Mouse (Mus musculus): ENCODE data around the gene Itih4.
A peak's percentile ranks its signal among the peaks of the same experiment; 100 is the strongest.

Gene Itih4

DNA sequence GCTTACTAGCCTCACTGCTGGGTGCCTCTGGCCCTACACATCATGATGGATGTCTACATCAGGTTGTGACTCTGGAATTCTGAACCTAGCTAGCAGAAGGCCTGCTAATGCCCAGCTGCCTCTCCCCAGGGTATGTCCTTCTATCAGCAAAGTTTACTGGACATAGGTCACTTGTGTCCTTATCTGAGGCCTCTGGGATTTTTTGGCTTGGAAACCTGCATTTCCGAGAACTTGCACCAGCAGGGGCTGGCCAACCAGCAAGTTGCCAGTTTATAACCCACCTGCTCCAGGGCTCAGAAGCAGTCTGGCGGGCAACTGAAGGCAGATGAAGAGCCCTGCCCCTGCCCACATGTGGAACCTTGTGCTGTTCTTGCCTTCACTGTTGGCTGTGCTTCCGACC is at the start of gene Itih4:
TSS of gene Itih4 (plus strand) at position 273 of the 400 bp plus-strand sequence.
- DNase-seq (ENCODE audit: low spot score) = no peak

DNA sequence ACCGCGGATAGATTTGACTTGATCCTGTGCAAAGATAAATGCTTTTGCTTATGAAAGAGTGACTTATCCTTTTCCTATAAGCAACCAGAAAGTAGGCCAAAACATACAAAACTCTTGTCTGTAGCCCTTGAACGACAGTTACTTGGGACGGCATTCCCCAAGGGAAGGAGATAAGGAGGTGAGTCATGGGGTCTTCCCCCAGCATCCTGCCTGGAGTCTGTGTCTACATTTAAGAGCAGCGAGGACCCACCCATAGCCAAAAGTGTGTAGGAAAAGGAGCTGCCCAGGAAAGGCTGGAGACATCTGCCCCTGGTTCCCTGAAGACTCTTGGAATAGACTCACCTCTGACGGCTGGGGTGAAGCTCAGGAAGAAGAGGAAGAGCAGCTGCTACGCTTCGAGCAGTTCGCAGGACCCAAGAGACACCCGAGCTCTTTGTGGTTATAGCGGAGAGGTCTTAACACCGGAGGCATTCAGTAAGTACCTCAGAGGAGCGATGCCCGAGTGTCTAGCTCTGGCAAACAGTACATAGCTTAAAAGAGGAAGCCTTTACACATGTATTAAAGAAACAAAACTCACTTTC is 48.8 kb upstream of the Itih4 start:
- no peak for DNase-seq (ENCODE audit: low spot score)

DNA sequence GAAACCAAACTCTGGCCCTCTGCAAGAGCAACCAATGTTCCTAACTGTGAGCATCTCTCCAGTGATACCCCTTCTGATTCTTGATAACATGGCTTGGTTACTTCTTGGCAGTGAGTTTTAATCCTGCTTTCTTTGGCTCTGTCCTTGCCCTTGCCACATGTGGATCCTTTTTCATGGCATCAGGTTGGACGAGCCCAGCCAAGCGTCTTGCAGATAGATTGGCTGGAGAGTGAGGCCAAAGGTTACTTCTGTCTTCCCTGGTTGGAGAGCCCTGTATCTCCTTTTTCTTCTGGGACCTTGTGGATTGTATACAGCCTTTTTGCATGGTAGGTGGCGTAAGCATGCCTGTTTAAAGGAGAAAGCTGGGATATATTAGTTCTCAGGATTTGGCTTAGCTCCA is 42.6 kb upstream of the Itih4 start:
- DNase-seq (ENCODE audit: low spot score) = peak; percentile 57

DNA sequence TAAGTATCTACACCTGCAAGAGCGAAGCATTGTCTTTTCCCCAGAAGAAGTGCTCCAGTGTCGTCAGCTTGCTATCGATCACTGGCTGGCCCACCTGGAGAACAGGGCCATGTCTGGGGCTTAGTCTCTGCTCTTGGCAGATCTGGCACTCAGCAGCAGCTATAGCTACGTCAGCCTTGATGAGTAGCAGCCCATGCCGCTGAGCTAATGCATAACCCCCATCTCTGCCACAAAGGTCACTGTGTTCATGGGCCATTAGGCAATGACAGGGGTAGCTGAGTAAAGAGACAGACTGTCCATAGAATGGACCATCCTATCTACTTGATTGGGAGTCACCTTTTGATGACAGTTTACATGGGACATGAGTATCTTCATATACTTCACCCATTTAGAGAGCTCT is 35.8 kb upstream of the Itih4 start:
- no peak for DNase-seq (ENCODE audit: low spot score)

DNA sequence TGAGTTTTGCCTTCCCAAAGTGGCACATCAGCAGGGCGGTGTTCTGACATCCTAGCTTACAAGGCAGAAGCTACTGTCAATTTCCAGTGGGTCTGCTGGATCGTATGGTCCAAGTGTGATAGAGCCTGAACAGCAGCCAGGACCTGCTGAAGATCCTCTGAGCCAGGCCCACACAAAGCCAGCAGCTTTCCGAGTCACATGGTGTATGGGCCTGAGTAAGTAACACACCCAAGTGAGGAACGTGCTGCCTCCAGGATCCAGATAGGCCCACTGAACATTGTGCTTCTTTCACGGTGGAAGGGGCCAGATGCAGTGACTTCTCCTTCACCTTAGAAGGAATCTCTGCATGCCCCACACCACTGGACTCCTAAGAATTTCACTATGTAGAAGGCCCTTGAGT is 34.0 kb upstream of the Itih4 start:
- no peak for DNase-seq (ENCODE audit: low spot score)

DNA sequence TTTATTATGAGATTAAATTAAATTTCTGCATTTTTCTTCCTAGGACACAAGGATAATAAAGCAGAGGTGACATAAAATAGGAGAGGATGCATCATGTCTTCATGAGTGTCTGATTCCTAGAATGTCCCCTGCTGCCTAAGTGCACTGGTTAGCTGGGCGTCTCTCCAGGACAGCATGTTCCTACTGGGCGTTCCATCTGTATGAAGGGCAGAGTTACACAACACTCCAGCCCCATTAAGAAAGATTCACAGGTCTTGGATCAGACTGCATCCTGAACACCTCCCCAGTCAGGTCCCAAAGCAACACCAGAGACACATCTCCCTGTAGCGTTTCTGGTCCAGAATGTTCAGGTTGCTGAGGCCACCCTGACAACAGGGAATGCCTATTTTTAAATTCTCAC is 31.0 kb upstream of the Itih4 start:
- peak; percentile 51 for DNase-seq (ENCODE audit: low spot score)

DNA sequence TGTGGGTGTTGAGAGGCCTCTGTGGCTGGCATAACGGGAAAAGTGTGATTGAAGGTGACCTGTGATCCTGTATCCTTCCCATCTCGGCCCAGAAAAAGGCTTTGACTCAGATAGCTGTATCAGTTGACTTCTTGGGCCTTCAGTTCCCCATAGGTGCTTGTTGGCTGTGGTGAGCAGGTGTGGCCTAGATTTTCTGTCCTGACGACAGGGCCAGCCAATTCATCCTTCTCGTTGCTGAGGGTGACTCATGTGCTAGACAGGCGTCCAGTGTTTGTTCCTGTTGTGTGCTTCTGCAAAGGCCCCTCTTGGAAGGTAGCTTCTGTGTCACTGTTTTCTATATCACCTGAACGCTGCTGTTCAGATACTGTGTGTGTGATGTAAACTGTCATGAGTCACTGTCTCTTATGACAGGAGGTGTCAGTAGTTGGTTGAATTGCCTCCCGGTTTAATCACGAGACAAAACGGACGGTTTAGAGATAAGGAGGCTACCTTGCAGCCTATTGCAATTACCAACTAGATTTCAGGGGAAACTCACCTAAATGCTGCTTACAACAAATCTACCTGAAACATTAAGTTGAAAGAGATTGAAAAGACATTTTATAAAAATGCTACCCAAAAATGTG is 29.3 kb upstream of the Itih4 start:
- no peak for DNase-seq (ENCODE audit: low spot score)

DNA sequence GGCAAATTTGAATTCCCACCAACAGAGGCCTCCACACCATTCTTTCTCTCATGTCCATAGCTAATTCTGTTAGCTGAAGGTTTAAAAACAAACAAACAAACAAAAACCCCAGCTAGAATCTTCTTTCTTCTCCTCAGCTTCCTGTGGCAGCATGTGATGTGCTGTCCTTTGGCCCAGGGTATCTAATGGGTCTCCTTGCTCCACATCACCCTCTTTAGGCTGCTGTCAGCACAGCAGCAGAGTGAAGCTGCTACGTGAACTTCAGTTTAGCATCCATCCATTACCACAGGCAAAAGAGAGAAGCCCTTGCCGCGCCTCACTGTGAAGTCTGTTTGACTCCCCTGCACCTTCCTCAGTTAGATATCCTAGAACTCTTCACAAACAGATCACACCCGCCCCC is 28.3 kb upstream of the Itih4 start:
- peak; percentile 57 for DNase-seq (ENCODE audit: low spot score)

DNA sequence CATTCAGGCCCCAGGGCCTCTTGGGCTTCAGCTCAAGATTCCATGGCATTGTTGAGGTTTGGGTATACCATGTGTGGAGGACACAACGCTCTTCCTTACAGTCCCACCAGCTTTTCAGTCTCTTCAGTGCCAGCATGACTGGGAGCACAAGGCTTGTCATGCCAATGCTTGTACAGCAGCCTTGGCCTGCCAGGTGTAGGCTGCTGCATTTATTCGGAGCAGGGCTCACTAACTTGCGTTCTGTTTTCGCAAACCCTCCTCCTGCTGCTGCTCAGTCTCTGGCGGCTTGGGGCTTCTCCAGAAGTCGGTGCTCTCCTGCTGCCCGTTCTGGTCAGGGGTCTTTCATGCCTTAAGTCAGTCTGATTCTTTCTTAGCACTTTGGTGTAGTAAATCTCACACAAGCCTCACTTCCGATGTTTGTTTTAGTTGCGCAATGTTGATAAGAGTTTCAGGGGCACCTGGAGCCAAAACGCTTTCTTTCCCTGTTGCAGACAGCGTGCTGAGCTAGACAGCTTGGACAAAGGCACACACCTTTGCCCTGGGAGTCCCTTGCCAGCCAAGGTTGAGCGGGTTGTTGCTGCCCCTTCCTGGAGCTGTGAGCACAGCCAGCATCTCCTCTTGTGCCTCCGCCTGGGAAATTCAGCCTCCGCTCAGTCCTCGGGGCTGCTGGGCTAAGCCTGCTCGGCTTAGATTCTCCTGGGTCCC is 24.7 kb upstream of the Itih4 start:
- no peak for DNase-seq (ENCODE audit: low spot score)

DNA sequence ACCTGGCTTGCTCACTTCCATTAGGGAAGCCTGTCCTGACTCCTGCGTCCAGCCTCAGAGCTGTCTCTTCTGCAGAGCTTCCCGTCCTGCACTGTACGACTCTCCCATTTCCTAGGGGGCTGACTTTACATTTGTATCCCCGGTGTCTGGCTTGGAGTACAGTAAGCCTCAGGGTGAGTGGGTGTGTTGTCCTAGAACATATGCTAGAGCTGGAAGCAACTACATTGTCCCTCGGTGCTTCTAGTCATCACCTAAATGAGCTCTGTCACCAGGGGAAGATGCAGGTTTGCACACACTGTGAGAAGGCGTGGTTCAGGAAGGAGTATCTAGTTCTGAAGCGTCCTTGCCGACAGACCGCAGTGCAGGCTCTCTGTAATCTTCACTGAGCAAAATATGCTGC is 23.9 kb upstream of the Itih4 start:
- no peak for DNase-seq (ENCODE audit: low spot score)

DNA sequence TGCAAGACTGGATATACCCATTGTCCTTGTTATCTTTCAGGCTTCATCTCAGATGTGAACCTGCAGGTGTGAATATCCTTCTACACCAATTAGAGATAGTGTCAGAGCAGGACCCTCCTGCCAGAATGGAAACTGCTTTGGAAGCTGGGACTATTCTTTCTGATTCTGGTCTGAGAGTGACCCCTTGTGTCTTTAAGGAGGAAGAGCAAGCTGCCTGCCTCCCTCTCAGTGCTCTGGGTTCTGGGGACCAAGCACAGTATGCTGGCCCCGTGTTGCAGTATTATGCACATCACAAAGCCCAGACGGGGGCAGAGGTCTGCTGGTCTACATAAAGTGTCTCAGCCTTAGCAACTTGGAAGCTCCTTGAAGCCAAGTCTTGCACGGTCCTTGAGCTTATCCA is 21.0 kb upstream of the Itih4 start:
- DNase-seq (ENCODE audit: low spot score) = peak; percentile 39

DNA sequence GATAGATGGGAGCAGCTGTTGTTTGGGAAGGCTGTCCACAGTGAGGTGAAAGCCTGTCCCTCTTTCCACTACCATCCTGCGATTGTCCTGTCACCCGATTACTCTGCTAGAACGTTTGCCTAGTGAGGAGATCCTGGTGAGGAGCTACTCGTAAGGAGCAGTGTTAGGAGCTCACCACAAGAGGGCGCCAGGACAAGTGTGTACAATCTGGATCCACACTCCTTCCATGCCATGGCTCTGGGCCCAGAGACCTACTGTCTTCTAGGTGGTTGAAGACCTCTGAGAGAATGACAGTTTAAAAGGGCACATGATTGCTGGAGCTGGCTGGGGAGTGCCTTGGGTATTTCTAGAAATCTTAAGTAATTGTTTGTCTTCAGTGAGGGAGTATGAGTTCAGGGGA is 19.2 kb upstream of the Itih4 start:
- peak; percentile 90 for DNase-seq (ENCODE audit: low spot score)

DNA sequence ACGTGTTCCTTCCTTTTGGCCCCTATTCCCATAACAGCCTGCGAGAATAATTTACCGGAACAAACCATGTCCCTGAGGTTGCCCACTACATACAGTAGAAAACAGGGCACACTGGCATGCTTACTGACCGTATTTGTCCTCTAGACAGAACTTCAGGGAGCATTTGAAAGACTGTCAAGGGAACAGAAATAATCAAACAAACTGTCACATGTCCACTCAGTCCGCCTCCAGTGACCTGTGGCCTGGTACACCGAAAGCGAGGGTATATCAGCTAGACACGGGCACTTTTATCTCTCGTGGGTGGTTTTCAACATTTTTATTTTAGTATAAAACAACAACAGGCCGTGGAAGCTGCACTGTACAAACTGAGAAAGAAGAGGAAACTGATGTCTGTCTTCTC is 17.4 kb upstream of the Itih4 start:
- DNase-seq (ENCODE audit: low spot score) = no peak

DNA sequence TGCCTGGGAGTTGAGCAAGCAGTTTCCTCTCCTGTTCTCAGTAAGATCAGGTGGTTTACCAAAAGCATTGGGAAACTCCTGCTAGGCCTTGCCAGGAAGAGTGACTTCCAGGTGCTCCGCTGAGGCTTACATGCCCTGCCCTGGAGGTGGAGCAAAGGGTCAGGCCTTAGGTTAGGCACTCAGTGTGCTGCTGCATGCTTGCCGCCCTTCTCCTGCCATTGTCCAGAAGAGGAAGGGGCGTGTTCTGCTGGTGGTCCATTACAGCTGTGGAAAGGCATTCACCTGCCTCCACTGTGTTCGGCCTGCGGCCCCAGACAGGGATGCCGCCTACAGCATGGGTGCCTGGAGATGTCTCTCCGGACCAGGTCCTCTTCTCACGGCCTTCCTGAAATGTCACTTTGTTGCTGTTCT is 16.9 kb upstream of the Itih4 start:
- DNase-seq (ENCODE audit: low spot score) = no peak

DNA sequence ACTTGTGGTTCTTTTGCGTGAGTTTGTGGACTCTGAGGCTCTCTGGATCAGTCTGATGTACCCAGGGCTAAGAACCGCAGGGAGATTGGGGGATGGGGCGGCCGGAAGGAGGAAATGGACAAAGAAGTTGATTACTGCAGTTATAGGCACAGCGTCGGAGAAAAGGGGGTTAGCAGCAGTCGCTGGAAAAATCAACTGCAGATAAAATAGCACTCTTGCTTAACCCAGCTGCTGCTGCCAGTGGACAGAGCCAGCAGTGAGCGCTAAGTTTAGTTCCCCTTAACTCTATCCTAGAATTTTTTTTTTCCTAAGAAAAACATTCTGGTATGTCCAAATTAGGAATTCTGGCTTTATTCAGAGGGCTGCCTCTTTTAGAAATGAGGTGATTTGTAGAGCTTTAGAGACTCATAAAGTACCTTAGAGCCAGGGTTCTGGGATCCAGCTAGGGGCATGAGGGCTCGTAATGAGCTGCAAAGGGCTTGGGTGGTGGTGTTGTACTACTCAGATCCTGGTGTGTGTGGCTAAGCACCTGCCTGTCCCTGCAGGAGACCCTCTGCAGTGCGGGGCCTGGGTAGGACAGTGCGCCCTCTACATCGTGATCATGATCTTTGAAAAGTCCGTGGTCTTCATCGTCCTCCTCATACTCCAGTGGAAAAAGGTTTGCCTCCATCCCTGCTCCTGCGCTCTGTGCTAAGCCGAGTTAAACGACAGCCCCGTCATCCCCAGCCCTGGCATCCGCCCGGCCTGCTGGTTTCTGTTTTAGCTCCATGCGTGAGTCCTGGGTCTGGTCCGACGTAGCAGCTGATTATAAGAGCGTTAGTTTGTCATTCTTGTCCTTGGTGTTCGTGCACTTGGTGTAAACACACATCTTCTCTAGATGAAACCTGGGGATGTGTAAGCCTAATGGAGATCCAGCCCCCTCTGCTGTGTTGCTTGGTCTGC is 15.8 kb upstream of the Itih4 start:
- peak; percentile 65 for DNase-seq (ENCODE audit: low spot score)

DNA sequence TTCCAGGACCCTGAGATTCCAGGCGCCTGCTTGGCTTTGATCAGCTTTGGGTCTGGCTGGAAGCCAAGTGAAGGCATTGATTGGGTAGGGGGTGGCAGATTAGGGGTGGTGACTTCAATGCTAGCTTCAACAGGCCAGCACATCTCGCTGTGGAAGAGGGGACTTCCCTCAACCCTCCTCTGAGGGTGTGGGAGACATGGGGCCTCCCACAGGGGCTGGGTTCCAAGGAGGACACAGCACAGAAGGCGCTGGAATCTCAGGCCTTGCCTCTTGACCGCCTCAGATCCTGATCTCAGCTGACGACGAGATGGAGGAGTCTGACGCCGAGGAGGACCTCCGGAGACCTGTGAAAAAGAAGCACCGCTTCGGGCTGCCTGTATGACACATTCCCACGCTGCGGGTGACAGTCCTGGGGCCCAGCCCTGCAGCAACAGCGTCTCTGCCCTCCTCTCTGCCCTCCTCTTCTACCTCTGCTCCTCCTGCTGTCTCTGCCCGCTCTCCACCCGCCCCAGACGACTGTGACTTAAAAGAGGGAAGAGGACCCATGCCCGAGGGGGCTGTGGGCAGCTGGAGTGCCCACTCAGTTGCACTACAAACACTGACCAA is 12.1 kb upstream of the Itih4 start:
- DNase-seq (ENCODE audit: low spot score) = no peak

DNA sequence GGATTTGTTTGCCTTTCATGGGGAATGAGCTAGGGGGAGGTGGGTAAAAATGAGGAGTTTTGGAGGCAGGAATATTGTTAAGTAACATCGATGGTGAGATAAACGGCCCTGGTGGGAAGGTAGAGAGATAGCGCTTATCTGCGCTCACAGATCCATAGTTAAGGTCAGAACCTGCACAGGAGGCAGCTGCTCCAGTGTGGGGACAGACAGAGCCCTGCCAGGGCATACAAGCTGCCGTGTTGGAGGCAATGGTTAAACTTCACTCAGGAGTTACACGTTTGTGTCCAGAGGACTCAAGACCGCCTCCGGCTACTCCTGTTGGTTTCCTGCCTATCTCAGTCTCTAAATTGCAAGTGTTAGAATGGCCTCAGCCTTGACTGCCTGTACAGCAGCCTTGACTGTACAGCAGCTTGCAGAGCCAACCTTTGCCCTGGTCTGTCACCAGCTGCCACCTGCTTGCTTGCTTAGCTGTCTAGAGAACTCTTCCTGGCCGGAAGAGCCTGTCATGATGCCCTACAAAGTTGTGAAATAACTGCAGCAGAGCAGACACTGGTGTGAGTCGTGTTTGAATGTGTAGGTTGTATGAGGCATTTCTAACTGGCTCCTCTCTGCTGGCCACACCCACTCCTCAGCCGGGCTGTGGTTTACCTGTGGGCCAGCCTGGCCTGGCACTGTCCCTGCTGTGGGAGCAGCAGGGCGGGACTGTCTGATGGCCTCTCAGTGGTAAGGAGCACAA is 11.0 kb upstream of the Itih4 start:
- DNase-seq (ENCODE audit: low spot score) = peak; percentile 59

DNA sequence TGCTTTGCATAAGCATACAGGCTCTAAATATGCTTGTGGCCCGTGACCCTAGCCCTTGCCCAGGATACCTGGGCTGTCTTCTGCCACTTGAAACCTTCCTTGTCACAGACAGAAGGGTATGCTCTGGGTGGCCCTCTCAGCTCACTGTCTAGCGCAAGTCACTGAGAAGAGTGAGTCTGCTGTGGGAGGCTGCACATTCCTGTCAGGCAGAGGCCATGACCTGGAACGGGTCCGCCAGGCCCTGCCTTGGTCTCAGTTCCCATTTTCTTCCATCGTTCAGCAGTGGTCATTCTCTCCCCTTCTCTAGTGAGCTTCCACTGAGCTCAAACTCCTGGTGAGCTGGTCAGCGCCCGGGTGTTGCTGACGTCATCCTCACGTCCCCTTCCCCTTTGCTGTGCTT is 10.3 kb upstream of the Itih4 start:
- no peak for DNase-seq (ENCODE audit: low spot score)

DNA sequence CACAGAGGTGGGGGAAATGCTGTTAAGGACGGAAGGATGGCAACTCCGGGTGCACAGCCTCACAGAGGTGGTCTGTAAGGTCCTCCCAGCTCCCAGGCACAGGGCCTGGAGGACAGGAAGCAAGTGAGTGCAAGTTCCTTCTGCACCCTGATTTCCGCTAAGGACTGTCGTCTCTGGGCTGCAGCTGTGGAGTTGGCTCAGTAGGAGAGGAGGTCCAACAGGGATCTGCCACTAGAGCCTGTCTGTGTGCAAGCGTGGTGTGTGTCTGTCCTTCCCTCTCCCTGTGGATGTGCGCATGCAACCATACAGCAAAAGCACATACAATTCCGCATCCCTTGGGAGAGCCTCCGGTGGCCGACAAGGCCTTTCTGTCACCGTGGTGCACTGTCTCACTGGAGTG is 9.8 kb upstream of the Itih4 start:
- no peak for DNase-seq (ENCODE audit: low spot score)

DNA sequence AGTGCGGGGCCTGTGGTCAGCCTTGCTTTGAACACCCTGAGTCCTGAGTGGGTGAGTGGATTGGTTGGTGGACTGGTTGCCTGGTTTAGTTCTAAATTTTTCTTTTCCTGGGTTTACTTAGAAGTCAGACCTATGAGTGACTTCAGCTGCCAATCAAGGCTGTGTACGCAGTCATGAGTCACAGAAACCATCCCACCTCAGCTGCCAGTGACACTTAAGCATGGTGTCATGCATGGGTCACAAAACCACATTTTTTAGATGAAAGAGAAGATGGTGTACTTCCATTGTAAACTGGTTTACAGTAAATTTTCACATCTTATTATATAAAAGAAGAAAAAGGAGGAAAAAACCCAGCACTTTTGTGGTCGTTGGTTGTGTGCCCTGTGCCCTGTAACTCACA is 8.4 kb upstream of the Itih4 start:
- no peak for DNase-seq (ENCODE audit: low spot score)

DNA sequence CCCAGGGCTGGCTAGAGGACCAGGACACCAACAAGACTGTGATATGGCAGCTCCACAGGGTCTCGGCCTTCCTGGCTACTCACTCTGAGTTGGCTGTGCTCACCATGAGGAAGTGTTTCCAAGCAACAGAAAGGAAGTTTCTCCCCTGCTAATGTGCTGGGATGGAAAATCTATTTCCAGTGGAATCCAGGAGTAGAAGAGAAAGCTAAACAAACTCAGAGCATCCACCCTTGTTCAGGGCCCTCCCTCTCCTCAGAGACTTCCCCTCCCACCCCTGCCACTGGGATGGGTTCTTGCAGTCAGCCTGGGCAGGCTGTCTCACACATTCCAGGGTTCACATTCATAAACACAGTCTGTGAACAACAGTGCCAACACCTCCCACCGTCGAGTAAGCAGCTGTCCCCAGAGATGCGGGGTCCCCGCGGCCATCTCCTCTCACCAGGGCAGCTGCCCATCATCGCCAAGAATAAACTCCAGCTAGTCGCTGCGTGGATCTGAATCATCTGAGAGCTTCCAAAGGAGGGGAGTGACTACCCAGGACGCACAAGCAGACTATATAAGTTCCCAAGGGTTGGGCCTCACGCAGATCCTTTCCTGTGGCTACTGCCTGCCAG is 7.2 kb upstream of the Itih4 start, which contains the start of gene Mustn1:
TSS of gene Mustn1 (plus strand) at position 243 of the 614 bp plus-strand sequence.
- peak; percentile 62 for DNase-seq (ENCODE audit: low spot score)
